Mouse (Mus musculus) liver, adult 2 months (tissue): Measurements from ENCODE around the gene Crim1. TPM values are rescaled to one million over a fixed set of nuclear protein-coding genes. Genes with fewer than 3 reads are reported as not detected.

Experiments used
- DNase-seq: peaks from one replicate; pipeline ENCODE4 v3.0.0-alpha.2; 2011; ENCODE audit warnings: low read depth, low spot score; ENCODE audit errors: extremely low read depth
- H3K27ac ChIP-seq: fragments of 200-500 bp; replicated peaks from 2 replicates; pipeline ENCODE4 v1.5.1; 2012; ENCODE audit warnings: low read depth, mild to moderate bottlenecking, control low read depth, inconsistent platforms, low read length; ENCODE audit not compliant: insufficient read depth
- H3K27me3 ChIP-seq: fragments of 200-500 bp; 2 replicates; pipeline ENCODE4 v1.6.1; 2012; ENCODE audit warnings: mild to moderate bottlenecking, moderate library complexity, low read length, inconsistent platforms; ENCODE audit not compliant: control insufficient read depth, insufficient read depth
- H3K36me3 ChIP-seq: fragments of 200-500 bp; 2 replicates; pipeline ENCODE4 v1.6.1; 2012; ENCODE audit warnings: low read length, inconsistent platforms; ENCODE audit not compliant: control insufficient read depth, insufficient read depth
- H3K4me1 ChIP-seq: fragments of 200-500 bp; 2 replicates; pipeline ENCODE4 v1.6.1; 2011; ENCODE audit warnings: low read length; ENCODE audit not compliant: control insufficient read depth, insufficient read depth
- H3K4me3 ChIP-seq: fragments of 200-500 bp; 2 replicates; pipeline ENCODE4 v1.5.1; 2011; ENCODE audit warnings: low read depth, mild to moderate bottlenecking, control low read depth, low read length, moderate library complexity; ENCODE audit not compliant: insufficient read depth
- H3K79me2 ChIP-seq: fragments of 200-500 bp; 2 replicates; pipeline ENCODE4 v1.6.1; 2012; ENCODE audit warnings: inconsistent platforms, mild to moderate bottlenecking, low read length, moderate library complexity; ENCODE audit not compliant: control insufficient read depth, insufficient read depth
- H3K9ac ChIP-seq: fragments of 200-500 bp; 2 replicates; pipeline ENCODE4 v1.6.1; 2012; ENCODE audit warnings: low read depth, mild to moderate bottlenecking, control low read depth, inconsistent platforms, low read length
- CTCF ChIP-seq: fragments of 200-500 bp; IDR thresholded peaks from 2 replicates; pipeline ENCODE4 v1.5.1; 2011; ENCODE audit warnings: low read depth, low read length, control low read depth
- POLR2A ChIP-seq: fragments of 200-500 bp; IDR thresholded peaks from 2 replicates; pipeline ENCODE4 v1.6.1; 2011; ENCODE audit warnings: low read length, control low read depth; ENCODE audit not compliant: insufficient read depth; ENCODE audit errors: extremely low read depth
- WGBS: fragments of 180-500 bp; shearing (Covaris S2); methylation state at CpG from one replicate; pipeline ENCODE4 v1.1.7; 2018; 5-methylcytosine and 5-hydroxymethylcytosine counted together
- polyA plus RNA-seq: library from polyadenylated mRNA; depleted of rRNA; stranded (reverse); fragments of >200 nt; gene quantifications from 2 replicates; pipeline ENCODE4 v1.2.3, GENCODE M21; 2012
- total RNA-seq: library from RNA; depleted of rRNA; stranded (reverse); fragments of >200 nt; gene quantifications from 2 replicates; pipeline ENCODE4 v1.2.3, GENCODE M21; 2014

The Crim1 gene
- total and polyA plus RNA-seq, 2 experiments = 5.6 to 9.0 TPM

DNA sequence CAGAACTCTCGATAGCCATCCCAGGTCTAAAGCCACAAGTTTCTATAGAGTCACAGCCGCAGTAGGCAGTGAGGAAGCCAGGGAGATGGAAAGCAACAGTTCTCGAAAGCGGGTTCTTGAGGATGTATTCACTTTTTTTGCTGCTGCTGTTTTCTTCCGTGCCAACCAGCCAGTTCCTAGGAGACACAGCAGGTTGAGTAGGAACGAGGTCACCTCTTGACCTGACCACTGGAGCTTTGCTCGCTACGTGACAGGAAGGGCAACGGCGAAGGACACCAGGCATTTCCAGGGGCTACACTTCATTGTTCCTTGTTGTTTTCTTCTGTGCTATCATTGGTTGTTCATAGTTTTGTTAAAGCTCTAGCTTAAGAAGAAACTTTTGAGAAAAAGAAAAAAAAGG is 174.7 kb downstream of the Crim1 start:
- no peaks in the 10 kb centered on the region for H3K27me3 ChIP-seq
- H3K79me2 ChIP-seq = no peaks in the 10 kb centered on the region
- H3K4me1 ChIP-seq = peaks cover 6% of the 10 kb centered on the region
- H3K9ac ChIP-seq = no peak overlapping the region
- TF ChIP-seq POLR2A (no peak), CTCF (no peak)
- H3K4me3 ChIP-seq = no peak overlapping the region
- DNase-seq = no peak
- 72% methylated on average over 10 of the region's 10 CpGs for WGBS
- H3K36me3 ChIP-seq = peaks cover 8% of the 10 kb centered on the region; the same call in 1 of the 2 replicates
- H3K27ac ChIP-seq = no peak overlapping the region

DNA sequence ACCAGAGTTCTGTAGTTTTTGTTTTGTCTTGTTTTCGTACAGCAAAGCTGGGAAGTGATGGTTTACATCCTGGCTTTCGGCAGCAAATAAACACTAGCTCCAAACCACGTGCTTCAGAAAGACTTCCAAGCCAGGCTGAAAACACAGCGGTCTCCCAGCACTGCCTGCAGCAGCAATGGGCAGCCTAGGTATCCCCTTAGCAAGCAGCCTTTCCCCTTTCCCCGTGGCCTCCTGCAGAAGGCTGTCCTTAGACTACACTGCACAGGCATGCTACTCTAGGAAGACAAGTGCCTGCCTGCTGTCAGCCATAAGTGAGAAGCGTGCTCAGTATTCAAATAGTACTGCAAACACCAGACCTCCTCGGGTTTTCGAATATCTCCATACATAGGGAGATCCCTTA is 176.5 kb downstream of the Crim1 start:
- 76% methylated on average over 8 of the region's 8 CpGs for WGBS
- TF ChIP-seq POLR2A (no peak), CTCF (no peak)
- no peaks in the 10 kb centered on the region for H3K27me3 ChIP-seq
- H3K79me2 ChIP-seq = no peaks in the 10 kb centered on the region
- no peak overlapping the region for H3K27ac ChIP-seq
- H3K36me3 ChIP-seq = peaks cover 8% of the 10 kb centered on the region; the same call in 1 of the 2 replicates
- DNase-seq = no peak
- H3K9ac ChIP-seq = no peak overlapping the region
- peaks cover 11% of the 10 kb centered on the region for H3K4me1 ChIP-seq
- H3K4me3 ChIP-seq = no peak overlapping the region

DNA sequence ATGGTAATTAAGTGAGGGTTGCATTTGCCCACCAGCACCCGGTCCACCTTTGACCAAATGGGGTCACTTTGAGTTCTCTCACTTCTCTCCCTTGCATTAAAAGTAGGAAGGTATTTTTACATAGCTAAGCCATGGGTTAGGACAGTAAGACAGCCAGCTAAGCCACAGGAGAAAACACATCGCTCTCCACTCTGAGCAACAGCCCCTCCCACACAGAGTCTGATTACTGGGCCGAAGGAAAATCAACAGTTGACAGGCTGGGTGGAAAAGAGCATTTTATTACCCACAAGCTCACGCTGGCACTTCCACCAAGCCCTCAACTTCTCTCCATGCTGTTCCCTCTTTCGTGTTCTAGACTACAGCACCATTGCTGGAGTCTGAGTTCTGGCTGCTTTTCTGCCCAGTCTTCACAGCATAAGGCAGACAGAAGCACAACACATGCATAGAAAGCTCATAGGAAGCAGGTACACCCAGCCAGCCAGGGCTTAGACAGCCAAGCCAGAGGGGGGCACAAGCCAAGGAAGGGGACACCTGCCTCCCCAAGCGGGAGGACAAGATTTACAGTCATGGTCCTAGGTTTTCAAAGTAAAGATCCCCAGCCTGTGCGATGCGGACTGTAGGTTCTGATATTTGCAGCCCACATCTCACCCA is 179.2 kb downstream of the Crim1 start:
- no peaks in the 10 kb centered on the region for H3K27me3 ChIP-seq
- WGBS = 62% methylated on average over 8 of the region's 8 CpGs
- H3K27ac ChIP-seq = peak overlapping the region; percentile 54
- H3K9ac ChIP-seq = peak overlapping the region; percentile 20; the same call in 1 of the 2 replicates
- no peak overlapping the region for H3K4me3 ChIP-seq
- H3K4me1 ChIP-seq = peaks cover 18% of the 10 kb centered on the region
- DNase-seq = no peak
- no peaks in the 10 kb centered on the region for H3K79me2 ChIP-seq
- TF ChIP-seq CTCF (no peak), POLR2A (no peak)
- H3K36me3 ChIP-seq = peaks cover 6% of the 10 kb centered on the region; the same call in 1 of the 2 replicates

DNA sequence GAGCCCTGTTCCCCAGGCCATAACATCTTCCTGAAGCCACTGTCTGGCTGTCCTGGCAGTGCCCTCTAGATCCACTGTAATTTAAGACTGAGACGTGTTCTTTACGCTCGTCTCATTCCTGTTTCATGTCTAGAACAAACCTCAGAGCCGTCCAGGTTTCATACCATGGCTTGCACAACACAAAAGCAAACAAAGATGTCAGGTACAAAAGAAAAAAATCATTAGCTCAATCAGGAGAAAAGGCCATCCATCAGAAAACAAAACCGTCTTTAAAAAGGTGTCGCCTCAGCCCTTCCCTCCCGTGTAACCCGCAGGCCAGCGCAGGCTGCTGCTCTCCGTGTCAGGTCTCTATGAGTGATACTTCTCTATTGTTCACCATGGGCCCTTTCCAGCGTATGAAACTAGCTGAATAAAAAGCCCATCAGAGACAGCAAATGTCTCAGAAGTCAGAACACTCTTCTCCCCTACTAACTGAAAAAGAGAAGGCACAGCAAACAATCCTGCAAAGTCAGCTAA is 179.7 kb downstream of the Crim1 start:
- H3K79me2 ChIP-seq = no peaks in the 10 kb centered on the region
- TF ChIP-seq CTCF = no peak
- no peak for TF ChIP-seq POLR2A
- H3K4me1 ChIP-seq = peaks cover 18% of the 10 kb centered on the region
- H3K27ac ChIP-seq = peak overlapping the region; percentile 56
- 24% methylated on average over 11 of the region's 11 CpGs for WGBS
- H3K9ac ChIP-seq = peak overlapping the region; percentile 20; the same call in 1 of the 2 replicates
- peaks cover 6% of the 10 kb centered on the region; the same call in 1 of the 2 replicates for H3K36me3 ChIP-seq
- no peaks in the 10 kb centered on the region for H3K27me3 ChIP-seq
- peak; percentile 89 for DNase-seq
- no peak overlapping the region for H3K4me3 ChIP-seq

DNA sequence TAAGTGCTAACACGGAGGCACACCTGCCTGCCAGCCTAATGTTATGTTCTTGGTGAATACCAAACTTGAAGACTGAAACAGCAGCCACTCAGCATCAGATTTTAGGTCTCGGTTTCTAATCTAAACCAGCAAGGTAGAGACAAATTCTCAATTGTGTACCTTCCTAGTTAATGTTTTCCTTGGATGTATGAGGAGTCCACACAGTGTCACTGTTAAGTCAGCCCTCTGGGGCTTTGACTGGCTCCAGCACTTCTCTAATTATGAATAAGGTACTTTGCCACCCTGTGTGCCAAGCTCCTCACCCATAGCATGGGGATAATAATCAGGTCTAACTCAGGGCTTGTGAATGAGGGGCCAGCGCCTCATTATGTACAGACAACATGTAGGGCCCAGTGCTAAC is 182.3 kb downstream of the Crim1 start:
- WGBS = 53% methylated on average over 3 of the region's 3 CpGs
- Histone ChIP-seq H3K9ac (no peak overlapping the region), H3K27me3 (no peaks in the 10 kb centered on the region), H3K79me2 (peaks cover 7% of the 10 kb centered on the region), H3K27ac (no peak overlapping the region; the same call in 1 of the 2 replicates), H3K4me1 (peaks cover 18% of the 10 kb centered on the region), H3K36me3 (peaks cover 6% of the 10 kb centered on the region; the same call in 1 of the 2 replicates), H3K4me3 (no peak overlapping the region)
- no peak for TF ChIP-seq CTCF
- TF ChIP-seq POLR2A = no peak
- peak; percentile 53 for DNase-seq

DNA sequence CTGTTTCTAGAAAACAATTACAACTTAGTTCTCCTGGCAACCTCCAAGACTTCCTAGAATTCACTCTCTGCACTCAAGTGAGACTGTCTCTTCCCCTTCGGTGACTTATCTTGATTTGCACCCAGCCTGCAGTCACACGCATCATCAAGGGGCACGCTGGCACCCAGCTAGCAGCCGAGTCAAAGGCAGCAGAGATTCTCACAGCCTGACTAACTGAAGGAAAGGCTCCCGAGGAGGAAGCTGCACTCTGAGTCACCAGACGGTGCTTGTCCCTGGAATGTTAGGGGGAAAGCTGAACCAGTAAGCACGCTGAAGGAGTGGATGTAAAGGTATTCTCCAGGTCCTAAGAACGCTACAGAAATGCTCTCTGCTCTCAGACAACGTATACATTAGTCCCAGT is 187.6 kb downstream of the Crim1 start:
- Histone ChIP-seq H3K4me3 (no peak overlapping the region), H3K27ac (peak overlapping the region; percentile 64), H3K4me1 (peaks cover 9% of the 10 kb centered on the region), H3K9ac (no peak overlapping the region), H3K79me2 (peaks cover 7% of the 10 kb centered on the region), H3K27me3 (no peaks in the 10 kb centered on the region), H3K36me3 (peaks cover 3% of the 10 kb centered on the region; the same call in 1 of the 2 replicates)
- 52% methylated on average over 9 of the region's 9 CpGs for WGBS
- DNase-seq = no peak
- no peak for TF ChIP-seq POLR2A
- TF ChIP-seq CTCF = no peak
